Mouse (Mus musculus) right cerebral cortex, postnatal 25 days (tissue): ENCODE results near the gene Trpm3.

ENCODE experiments used
- DNase-seq: peaks from one replicate; pipeline ENCODE4 v3.0.0; 2022

The Trpm3 gene

DNA sequence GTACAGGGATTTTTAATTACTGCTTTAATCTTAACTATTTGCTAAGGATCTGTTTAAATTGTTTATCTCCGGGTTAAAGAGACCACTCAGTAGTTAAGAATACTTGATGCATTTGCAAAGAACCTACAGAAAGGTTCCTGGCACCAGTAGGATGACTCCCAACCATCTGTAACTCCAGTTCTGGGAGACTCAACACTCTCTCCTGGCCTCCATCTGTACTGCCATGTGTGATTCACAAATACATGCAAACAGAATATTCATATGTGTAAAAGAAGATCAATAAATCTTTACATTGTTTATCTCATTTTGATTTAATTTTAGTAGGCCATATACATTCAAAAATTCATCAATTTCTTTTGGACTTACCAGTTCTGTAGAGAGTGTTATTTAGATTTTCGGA is 731.0 kb downstream of the Trpm3 start:
- DNase-seq: no peak

DNA sequence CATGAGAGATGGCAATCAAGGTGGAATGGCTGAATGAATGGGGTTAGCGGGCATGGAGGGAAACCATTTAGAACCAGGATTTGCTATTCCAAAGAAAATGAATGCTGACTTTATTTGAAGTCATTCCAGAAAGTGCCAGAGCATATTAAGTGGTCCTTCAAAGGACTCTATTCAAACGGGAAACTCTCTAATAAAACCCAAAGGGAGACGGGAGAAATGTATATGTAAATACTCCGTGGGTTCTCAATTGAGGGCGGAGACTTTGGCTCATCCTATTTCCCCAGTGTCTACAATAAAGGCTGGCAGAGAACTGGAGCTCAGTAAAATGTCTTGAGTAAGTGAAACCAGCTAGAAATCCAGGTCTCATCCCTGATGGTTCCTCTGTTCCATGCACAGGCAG is 733.6 kb downstream of the Trpm3 start:
- no peak for DNase-seq

DNA sequence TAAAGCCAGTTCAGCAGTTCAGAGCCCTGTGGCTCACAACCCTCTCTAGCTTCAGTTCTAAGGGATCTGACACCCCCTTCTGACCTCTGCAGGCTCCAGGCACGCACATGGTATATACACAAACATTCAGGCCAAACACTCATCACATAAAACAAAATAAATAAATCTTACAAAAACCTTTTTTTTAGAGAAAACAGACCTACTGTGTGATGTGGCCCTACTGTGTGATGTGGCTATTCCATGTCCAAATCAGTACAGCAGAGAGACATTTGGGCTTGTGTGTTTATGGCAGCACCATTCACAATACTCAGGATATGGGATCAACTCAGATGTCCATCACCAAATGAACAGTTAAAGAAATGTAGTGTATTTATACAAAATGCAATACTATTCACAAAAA is 741.4 kb downstream of the Trpm3 start:
- no peak for DNase-seq

DNA sequence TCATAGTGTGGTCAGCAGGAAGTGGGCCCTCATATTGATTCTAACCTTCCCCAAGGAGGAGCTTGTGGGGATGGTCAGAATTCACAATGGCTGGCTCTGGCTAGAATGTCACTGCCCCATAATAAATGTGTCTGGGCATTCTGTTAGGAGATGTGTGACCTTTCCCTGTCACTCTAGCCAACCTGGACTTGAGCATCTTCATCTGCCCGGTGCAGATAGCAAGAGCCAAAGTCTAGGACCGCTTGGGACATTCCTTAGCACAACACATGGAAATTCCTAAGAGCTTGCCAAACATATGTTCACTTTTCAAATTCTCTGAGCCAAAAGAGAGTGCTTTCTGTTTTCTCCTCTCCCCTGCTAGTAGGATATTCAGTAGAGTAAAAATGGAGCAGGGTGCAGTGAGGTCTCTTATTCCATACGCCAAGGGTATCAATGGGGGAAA is 743.8 kb downstream of the Trpm3 start:
- DNase-seq: no peak

DNA sequence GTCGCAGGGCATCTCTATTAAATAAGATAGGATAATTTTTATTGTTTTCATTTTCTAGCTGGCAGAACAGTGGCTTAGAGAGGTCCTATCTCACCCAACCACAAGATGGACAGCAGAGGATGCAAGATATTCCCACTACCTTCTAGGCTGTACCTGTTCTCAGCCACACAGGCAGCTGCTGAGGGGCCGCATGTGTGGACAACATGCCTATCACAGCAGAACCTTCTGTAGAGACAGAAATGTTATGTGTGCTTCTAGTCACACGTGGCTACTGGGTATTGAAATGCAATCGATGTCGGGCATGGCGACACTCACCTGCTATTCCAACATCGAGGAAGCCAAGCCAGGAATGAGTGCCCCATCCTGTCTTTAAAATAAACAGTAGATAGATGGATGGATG is 744.3 kb downstream of the Trpm3 start:
- no peak for DNase-seq

DNA sequence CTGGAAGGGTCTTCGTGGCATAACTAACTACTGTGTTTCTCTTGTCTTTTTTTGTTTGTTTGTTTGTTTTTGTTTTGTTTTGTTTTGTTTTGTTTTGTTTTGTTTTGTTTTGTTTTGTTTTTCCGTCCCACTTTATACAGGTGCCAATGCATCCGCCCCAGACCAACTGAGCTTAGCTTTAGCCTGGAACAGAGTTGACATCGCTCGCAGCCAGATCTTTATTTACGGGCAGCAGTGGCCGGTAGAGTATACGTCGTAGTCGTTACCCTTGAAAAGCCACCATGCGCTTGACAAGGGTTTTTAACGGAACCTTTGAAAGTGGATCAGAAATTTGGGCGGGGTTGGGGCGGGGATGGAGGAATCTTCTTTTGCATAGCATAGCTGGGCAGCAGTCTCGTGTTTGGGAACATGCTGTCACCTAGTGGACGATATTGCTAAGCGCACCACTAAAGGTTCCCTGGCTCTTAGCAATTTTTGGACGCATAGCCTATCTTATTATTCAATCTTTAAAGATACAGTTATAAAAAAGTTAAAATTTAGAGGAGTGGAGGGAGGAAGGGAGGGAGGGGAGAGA is 745.0 kb downstream of the Trpm3 start:
- peak; percentile 64 for DNase-seq

DNA sequence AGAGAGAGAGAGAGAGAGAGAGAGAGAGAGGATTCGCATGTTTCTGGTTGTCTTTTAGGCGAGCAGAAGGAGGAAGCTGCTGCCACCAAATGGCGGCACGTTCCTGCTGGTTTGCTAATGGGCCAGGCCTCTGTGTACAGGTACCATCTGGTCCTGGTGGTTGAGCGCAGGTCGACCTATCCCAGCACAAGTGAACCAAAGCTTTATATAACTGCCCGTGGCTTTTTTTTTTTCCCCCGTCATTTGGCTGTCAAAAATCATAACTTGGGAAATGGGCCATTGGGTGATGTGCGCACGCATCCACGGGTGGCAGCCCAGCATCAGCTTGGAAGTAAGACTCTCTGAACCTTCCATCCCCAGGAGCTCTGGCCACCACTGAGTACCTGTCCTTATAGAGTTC is 745.5 kb downstream of the Trpm3 start:
- peak; percentile 55 for DNase-seq

DNA sequence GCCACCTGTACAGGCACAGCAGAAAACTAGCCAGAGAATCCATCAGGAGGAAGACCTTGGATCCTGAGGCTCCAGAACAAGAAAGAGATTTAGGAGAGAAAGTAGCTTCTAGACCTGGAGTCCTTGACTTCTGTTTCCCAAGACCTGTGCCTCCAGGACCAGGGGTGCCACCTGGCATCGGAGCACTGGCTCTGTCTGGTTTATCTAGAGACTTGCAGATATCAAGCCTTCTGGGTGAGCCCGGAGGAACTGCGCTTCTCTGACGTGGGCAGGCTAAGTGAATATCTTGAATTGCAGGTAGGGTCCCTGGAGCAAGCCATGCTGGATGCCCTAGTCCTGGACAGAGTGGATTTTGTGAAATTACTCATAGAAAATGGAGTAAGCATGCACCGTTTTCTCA is 746.2 kb downstream of the Trpm3 start:
- no peak for DNase-seq

DNA sequence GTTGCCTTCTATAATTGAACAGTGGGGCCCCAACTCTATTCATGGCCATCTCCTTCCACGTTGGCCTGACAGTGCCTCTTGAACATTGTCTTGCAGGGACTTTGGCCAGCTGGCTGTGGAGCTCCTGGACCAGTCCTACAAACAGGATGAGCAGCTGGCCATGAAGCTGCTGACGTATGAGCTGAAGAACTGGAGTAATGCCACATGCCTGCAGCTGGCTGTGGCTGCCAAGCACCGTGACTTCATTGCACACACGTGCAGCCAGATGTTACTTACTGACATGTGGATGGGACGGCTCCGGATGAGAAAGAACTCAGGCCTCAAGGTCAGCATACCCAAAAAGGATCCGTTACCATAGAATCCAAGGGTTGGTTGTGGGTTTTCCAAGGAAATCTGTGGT is 763.0 kb downstream of the Trpm3 start:
- no peak for DNase-seq

DNA sequence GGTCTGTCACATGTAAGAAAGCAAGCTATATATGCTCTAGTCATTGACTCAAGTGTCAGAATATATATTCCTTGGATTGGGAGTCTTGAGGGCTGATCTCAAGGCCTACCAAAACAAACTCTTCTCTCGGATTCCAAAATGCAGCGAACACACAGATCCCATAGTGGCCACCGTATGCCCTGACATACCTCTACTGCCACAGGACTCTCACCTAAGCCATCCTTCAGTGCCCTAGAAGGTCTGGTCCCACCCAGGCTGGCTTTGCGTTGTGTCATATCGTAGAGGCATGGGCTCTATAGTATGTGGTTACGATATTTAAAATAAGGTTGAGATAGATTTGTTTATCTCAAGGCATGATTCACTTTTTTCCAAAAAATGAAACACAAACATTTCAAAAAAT is 763.5 kb downstream of the Trpm3 start:
- no peak for DNase-seq

DNA sequence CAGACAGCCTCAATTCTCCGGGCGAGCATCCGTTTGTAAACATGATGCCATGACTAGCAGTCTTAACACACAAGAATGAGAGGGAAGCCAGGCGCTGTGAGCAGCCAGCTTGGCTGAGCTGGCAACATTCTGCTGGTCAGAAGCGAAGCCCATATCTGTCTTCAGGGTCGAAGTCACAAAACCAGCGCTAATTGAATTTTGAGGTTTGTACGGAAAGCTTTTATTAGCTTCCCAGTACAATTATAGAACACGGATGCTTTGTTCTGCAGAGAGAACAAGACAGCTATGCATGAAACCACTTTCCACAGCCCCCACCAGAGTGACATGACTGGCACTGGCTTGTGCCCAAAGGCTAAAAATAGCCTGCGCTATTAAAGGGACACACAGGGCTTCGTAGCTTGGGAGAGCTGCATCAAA is 766.2 kb downstream of the Trpm3 start:
- peak; percentile 45 for DNase-seq

DNA sequence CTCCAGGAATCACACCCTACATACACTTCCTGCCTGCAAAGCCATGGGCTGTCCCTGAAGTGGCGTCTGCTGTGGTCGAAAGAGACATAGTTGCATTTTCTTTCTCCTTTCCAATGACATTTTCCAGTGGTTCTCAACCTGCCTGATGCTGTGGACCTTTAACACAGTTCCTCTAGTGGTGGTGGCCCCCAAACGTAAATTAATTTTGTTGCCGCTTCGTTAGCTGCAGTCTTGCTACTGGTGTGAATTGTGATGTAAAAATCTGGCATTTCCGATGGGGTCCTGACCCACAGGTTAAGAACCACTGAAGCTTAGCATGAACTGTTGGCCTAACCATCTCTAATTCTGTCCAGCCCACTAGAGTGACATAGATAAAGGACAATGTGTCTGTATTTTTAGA is 771.8 kb downstream of the Trpm3 start:
- DNase-seq: no peak

DNA sequence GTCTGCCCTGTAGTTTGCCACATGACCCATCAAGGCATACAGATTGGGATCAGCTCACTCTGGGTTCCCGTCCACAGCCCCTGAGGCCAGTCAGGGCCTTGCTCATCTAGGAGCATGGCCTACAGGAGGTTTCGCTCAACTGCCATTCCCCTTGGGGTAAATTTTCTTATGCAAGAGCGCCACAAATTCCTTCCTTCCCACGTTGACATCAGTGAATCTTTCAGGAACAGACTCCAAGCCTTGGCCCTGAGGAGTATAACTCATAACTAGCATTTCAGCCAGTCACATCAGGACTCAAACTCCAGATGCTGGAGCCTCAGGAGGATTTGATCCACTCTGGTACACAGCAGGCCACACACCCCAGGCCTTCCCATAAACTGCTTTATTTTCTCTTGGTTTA is 774.1 kb downstream of the Trpm3 start:
- no peak for DNase-seq

DNA sequence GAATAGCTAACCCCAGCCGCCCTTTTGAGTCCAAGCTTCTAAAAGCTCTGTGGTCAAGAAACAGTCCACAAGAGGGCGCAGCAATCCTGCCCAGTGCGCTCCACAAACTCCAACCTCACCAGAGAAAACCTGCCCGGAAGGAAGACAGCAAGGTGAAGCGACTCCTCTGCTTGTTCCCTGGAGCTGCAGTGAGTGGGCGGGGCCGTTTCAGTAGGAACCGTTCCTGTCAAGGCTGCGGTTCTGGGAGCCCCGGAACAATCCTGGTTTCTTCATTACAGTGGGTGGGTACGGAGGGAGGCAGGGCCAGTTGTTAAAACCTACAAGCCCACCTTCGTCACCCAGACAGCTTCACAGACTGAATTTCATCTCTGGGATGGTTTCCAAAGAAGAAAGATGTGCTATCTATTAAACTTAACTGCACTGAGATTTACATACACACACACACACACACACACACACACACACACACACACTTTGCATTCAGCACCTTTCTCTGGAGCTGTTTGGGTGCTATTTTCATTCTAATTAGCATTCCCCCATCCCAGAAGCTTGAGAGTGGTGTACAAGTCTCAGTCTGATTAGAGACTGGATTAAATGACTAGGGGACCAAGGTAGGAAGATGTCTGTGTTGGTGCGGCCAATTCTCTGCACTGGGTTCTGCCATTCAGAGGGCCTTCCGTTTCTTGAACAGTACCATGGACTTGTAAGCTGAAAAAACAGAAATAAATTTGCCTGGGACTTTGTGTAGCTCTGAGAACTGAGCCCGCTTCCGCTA is 777.2 kb downstream of the Trpm3 start:
- peak; percentile 84 for DNase-seq

DNA sequence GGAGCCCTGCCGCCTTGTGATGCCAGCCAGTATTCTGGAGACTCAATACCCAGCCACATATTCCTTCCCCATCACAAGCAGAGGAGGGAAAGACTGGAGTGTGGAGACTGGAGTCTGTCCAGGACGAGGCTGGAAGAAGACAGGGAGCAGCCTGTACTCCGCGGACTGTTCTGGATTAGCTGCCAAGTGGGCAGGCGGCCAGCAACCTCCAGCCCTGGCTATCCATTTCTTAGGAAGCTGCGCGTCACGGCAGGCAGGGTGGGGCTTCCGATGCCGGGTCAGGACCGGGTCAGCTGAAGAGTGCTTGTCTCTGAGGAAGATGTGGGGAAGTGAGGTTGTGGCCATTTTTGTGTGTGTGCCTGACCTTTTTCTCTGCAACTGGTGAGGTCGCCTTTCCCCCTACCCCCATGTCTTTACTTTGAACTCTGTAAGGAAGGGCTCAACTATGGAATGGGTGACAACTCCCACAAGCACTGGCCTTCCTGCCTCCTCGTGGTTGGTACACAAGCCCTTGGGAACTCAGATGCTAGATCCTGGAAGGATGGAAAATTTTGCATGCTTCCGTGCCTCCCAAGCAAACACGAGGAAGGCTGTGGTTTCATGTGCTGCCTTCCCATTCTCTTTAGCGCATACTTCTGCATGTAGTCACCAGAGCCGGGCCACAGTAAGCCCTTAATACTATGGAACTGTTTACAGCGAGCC is 777.9 kb downstream of the Trpm3 start:
- DNase-seq: peak; percentile 90

DNA sequence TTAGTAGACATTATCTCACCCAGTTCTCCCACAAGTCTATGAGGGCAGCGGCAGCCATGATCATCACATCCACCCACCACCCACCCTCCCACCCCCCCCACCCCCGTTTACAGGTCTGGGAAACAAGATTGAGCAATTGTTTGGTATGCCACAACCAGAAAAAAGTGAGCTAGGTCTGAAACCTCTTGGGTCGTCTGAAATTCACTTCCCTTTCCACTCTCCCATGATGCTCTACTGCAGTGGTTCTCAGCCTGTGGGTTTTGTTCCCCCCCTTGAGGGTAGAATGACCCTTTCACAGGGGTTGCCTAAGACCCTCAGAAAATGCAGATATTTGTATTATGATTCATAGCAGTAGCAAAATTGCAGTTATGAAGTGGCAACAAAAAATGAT is 778.5 kb downstream of the Trpm3 start:
- no peak for DNase-seq

DNA sequence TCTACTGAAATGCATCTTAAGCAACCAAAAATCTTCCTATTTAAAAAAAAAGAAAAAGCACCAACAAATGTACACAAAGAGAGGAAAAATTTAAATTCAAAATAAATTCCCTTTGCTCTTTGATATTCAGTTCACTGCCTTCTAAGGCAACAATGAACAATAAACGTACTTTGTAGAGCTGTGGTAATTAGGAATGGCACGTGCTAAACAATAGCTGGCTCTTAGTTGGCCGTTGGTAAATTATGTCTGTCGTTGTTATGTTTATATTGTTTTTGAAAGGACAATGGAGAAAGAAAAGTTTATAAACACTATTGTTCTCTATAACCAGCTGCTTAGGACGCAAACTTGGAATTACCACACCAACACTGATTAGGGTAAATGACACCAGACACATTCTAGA is 782.1 kb downstream of the Trpm3 start:
- DNase-seq: no peak

DNA sequence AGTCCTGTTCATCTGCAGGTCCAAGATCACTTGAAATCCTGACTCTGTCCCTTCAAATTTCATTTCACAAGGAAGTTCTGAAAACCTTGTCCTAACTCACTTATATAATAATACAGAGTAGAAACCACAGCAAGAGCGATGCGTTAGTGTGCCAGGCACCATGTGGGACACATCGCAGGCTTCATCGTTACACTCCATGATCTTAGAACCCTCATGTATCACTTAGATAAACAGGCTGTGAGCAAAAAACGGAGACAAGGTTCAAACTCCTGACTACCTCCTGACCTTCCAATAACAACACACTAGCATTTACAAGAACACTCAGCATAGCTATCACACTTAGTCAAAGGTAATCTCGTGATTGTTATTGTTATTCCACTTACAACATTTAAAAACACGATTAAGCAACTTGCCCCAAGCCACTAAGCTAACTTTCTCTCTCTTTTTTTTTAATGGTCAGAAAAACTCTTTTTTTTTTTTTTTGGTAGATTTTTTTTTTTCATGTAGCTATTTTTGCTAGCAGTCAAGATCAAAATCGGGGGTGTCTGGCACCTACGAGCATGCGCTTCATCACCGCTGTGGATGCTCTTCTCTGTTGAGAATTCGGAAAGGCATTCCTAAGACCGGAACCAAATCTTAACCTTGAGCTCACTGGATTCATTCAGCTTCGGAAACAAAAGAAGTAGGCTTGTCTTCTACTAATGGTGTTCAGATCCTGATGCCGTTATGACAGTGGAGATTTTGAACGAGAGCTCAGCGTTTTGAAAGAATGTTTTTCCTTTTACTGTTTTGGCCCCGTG is 784.2 kb downstream of the Trpm3 start:
- DNase-seq: no peak

DNA sequence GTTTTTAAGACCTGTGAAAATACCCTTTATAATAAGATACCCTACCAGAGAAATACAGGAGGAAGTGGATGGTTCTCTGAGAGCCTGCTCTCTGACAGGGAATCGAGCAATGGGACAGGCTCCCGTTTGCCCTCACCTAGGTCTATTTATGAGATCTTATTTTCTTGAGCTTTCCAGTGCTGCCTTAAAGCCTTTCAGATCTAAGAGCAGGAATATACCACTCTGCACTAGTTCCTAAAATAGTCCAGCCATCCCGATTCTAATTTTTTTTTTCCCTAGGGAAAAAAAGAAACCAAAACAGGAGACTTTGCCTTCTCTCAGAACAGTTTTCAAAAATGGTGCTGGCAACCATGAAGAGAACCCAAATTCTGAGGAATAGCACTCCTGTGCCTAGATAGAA is 786.4 kb downstream of the Trpm3 start:
- DNase-seq: no peak

DNA sequence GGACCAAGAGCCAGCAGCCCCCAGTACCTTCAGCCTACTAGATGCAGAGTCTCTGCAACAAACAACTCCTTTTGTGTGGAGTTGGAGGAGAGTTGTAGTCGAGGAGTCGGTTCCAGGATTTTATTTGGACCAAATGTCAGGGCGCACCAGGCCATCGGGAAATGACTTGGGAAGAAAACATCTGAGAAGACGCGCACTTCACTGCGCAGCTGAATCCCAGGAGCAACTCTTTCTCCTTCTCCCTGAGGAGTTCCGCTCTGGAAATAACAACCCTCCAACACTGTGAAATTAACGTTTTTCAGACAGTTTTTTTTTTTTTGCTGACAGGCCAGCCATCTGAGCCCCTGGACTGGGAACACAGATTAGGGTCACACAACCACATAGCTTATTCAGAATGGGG is 787.9 kb downstream of the Trpm3 start:
- no peak for DNase-seq

DNA sequence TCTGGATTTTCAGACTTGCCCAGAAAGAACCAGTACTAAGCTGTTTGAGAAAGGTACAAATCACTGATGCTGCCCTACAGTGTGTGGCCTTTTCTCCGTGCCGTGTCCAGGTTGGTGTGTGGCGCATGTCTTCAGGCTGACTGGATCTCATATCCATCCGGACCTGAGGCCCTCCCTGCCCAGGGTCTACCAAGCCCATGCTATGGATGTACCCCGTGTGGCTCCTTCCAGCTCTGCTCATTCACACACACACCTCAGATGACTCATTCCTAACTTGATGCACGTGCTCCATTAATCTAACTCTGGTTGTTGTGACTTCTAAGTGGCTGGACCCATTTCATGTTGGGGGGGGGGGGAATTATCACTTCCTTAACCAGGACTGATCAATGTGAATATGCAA is 789.5 kb downstream of the Trpm3 start:
- no peak for DNase-seq

DNA sequence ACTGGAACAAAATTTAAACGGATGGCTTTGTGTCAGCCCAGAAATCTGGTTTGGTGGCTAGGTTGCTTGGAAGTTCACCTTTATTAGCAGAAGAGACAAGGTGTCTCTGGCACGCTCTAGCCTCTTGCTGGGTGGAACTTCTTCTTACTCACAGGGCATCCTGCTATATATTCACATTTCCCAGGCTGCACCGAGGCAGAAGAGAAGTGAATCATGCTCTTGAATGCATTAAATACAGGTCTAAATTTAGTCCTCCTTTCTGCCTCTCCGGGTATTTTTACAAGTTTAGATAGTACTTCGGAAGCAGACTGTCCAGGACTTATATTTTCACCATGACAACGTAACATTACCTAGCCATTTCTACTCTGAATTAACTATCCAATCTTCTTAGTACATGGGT is 790.9 kb downstream of the Trpm3 start:
- DNase-seq: peak; percentile 48

DNA sequence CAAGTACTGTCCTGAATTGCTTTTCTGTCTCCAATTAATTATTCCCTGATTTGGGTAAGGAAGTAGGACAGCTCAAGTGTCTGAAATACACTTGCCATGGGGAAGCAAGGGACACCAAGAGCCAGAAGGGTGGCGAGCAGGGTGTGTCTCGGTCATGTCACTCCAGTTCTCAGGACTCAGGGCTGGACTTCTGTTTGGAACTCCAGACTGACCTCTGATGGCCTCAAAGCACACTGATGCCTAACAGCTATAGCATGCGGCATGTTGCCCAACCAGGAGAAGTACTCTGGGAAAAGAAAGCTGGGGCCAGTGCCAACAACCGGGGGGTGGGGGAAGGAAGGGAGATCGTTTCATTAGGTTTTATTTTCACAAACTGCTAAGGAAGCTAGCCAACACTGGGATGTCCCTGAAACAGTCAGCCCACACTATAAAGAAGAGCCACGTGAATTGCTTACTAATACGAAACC is 791.6 kb downstream of the Trpm3 start:
- peak; percentile 46 for DNase-seq
